Mouse (Mus musculus) thymus, adult 2 months (tissue): ENCODE measurements around the gene Dync1i1. TPM values are rescaled to one million over a fixed set of nuclear protein-coding genes. Genes with fewer than 3 reads are reported as not detected.

Source experiments
- DNase-seq: peaks from one replicate; pipeline ENCODE4 v3.0.0; 2021
- H3K27ac ChIP-seq: fragments of 200-500 bp; 2 replicates; pipeline ENCODE4 v1.5.1; 2012; ENCODE audit warnings: low read length, control low read depth; ENCODE audit not compliant: control insufficient read depth, insufficient read depth
- H3K27me3 ChIP-seq: fragments of 200-500 bp; 2 replicates; pipeline ENCODE4 v1.6.1; 2012; ENCODE audit warnings: mild to moderate bottlenecking, low read length, moderate library complexity, mixed read lengths; ENCODE audit not compliant: control insufficient read depth, insufficient read depth
- H3K36me3 ChIP-seq: fragments of 200-500 bp; 2 replicates; pipeline ENCODE4 v1.6.1; 2012; ENCODE audit warnings: mild to moderate bottlenecking, low read length, moderate library complexity; ENCODE audit not compliant: control insufficient read depth, insufficient read depth
- H3K4me1 ChIP-seq: fragments of 200-500 bp; replicated peaks from 2 replicates; pipeline ENCODE4 v1.6.1; 2012; ENCODE audit warnings: low read length; ENCODE audit not compliant: control insufficient read depth, insufficient read depth
- H3K4me3 ChIP-seq: fragments of 200-500 bp; 2 replicates; pipeline ENCODE4 v1.5.1; 2012; ENCODE audit warnings: mild to moderate bottlenecking, low read length, control low read depth, moderate library complexity; ENCODE audit not compliant: control insufficient read depth, insufficient read depth
- CTCF ChIP-seq: fragments of 200-500 bp; IDR thresholded peaks from 2 replicates; pipeline ENCODE4 v1.5.1; 2012; ENCODE audit warnings: mild to moderate bottlenecking, control low read depth, low read length, moderate library complexity, borderline replicate concordance; ENCODE audit not compliant: control insufficient read depth, poor library complexity, insufficient read depth; ENCODE audit errors: extremely low read depth
- POLR2A ChIP-seq: fragments of 200-500 bp; IDR thresholded peaks from 2 replicates; pipeline ENCODE4 v1.6.1; 2012; ENCODE audit warnings: mild to moderate bottlenecking, low read length, control low read depth, moderate library complexity; ENCODE audit not compliant: control insufficient read depth, poor library complexity, insufficient read depth; ENCODE audit errors: extremely low read depth
- WGBS: fragments of 180-500 bp; shearing (Covaris S2); methylation state at CpG from one replicate; pipeline ENCODE4 v1.1.7; 2018; 5-methylcytosine and 5-hydroxymethylcytosine counted together
- polyA plus RNA-seq: library from polyadenylated mRNA; depleted of rRNA; stranded (reverse); fragments of >200 nt; gene quantifications from 2 replicates; pipeline ENCODE4 v1.2.3, GENCODE M21; 2012

Gene Dync1i1
- polyA plus RNA-seq, 1 experiment: 10.1 TPM

DNA sequence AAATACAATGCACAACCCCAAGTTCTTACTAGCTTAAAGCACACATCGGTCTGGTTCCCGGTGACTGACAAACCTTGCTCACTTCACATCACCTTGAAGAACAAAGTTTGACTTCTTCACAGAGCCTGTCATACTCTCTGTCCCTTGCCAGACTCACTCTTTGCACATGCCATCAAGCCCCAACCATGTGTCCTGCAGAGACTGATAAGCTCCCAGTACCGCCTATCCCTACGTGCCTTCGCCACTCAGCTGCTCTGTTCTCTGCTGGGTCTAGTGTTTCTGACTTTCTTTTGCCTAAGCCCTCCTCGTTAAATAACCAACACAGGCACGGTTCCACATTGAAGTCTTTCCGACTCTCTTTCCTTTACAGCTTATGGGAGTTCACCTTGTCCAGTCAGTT, 244.2 kb downstream of the Dync1i1 start:
- no peaks in the 10 kb centered on the region for H3K4me1 ChIP-seq
- no peak for TF ChIP-seq POLR2A
- TF ChIP-seq CTCF: no peak
- WGBS: 95% methylated on average over 8 of the region's 8 CpGs
- DNase-seq: no peak
- H3K4me3 ChIP-seq: no peak overlapping the region
- H3K36me3 ChIP-seq: no peaks in the 10 kb centered on the region
- H3K27me3 ChIP-seq: no peaks in the 10 kb centered on the region
- no peak overlapping the region for H3K27ac ChIP-seq

DNA sequence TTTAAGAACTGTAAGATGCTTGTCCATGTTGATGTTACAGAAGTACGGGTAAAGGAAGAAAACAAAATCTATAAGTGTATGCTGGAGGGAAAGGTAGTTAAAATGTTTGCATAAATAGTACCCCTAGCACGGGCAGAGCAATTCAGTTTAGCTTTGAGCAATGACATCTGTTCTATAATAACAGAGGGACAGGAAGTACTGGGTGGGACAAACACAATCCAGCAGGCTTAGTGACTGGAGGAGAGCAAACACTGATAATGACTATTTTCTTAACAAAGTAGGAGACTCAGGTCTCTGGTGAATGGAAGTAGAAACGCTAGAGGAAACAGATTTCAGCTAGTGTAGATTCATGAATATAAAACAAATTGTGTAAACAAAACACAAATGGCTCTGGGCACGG, 250.8 kb downstream of the Dync1i1 start:
- Histone ChIP-seq H3K27ac (no peak overlapping the region), H3K4me3 (no peak overlapping the region), H3K4me1 (no peaks in the 10 kb centered on the region), H3K27me3 (no peaks in the 10 kb centered on the region), H3K36me3 (no peaks in the 10 kb centered on the region)
- 54% methylated on average over 4 of the region's 4 CpGs for WGBS
- DNase-seq: no peak
- TF ChIP-seq POLR2A (no peak), CTCF (no peak)

- TF ChIP-seq CTCF (no peak), POLR2A (no peak)
- 49% methylated on average over 15 of the region's 15 CpGs for WGBS
- no peaks in the 10 kb centered on the region for H3K27me3 ChIP-seq
- no peaks in the 10 kb centered on the region for H3K36me3 ChIP-seq
- H3K27ac ChIP-seq: no peak overlapping the region
- H3K4me1 ChIP-seq: no peaks in the 10 kb centered on the region
- no peak overlapping the region for H3K4me3 ChIP-seq
- no peak for DNase-seq
Observed at GRCm38 (mm10) chr6:5977238-5977920, 251.9 kb downstream of the Dync1i1 start.

- no peak for TF ChIP-seq POLR2A
- TF ChIP-seq CTCF: no peak
- Histone ChIP-seq H3K27me3 (no peaks in the 10 kb centered on the region), H3K4me3 (no peak overlapping the region), H3K4me1 (no peaks in the 10 kb centered on the region), H3K36me3 (no peaks in the 10 kb centered on the region), H3K27ac (no peak overlapping the region)
- no peak for DNase-seq
- 95% methylated on average over 6 of the region's 6 CpGs for WGBS
Observed at GRCm38 (mm10) chr6:5991243-5991642, 265.8 kb downstream of the Dync1i1 start.

GRCm38 (mm10) chr6:5991817-5992755, 266.6 kb downstream of the Dync1i1 start:
- Histone ChIP-seq H3K4me1 (no peaks in the 10 kb centered on the region), H3K4me3 (no peak overlapping the region), H3K27ac (no peak overlapping the region), H3K36me3 (no peaks in the 10 kb centered on the region), H3K27me3 (no peaks in the 10 kb centered on the region)
- no peak for TF ChIP-seq POLR2A
- no peak for DNase-seq
- 84% methylated on average over 25 of the region's 25 CpGs for WGBS

DNA sequence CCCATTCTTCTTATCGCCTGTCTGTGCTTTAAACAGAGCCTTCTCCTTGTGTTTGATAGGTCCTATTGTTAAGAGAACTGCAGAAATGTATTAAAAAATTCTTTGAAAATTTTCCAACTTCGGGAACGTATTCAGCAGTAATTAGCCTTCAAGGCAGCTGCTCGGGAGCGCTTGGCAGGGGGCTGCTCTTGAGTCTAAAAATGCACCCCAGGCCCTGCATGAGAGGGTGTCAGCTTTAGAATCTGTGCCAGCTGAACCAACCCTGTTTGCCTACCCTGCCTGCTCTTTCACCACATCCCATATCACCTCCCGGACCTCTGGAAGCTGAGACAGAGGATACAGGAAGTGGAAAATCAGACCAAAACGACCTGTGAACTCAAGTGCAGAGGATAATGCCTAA, 267.6 kb downstream of the Dync1i1 start:
- WGBS: 77% methylated on average over 7 of the region's 7 CpGs
- DNase-seq: no peak
- Histone ChIP-seq H3K4me1 (no peaks in the 10 kb centered on the region), H3K36me3 (no peaks in the 10 kb centered on the region), H3K27ac (no peak overlapping the region), H3K27me3 (no peaks in the 10 kb centered on the region), H3K4me3 (no peak overlapping the region)
- TF ChIP-seq POLR2A: no peak
- TF ChIP-seq CTCF: no peak
